Mouse (Mus musculus): Measurements from ENCODE around the gene Tmem174.

DNA sequence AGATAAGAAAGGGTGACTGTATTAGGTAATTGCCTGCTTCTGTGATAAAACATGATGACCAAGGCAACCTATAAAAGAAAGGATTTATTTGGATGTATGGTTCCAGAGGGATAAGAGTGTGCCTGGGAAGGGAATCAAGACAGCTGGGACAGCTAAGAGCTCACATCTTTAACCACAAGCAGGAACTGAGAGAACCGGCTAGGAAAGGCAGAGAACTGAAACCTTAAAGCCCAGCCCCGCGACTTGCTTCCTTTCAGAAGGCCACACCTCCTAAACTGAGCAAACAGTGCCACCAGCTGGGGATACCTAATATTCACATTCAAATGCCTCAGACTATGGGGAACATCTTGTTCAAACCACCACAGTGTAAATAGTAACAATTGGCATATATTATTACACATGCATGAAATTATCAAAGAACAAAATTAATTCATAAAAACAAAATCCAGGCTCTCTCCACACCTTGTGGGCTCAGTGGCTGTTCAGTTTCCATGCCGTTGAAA is 25.0 kb upstream of the Tmem174 start:
- TF ChIP-seq POLR2A (IDR thresholded peaks at IDR 0.05; ENCODE audit: borderline replicate concordance, insufficient read depth, low read length) (no peak), CTCF (IDR thresholded peaks at IDR 0.05; ENCODE audit: borderline replicate concordance, insufficient read depth, low read depth, low read length) (no peak)
